Mouse (Mus musculus) left cerebral cortex, adult 2 months (tissue): Measurements from ENCODE around the gene Klhl36. TPM values are rescaled to one million over a fixed set of nuclear protein-coding genes. Genes with fewer than 3 reads are reported as not detected.
A peak's percentile ranks its signal among the peaks of the same experiment; 100 is the strongest.

Source experiments
- DNase-seq, 2 experiments: peaks; one replicate each; pipeline ENCODE4 v3.0.0; 2021 to 2022; ENCODE audit warnings: low spot score in 2 of 2, mixed read lengths in 1 of 2; ENCODE audit errors: extremely low spot score in 1 of 2
- H3K27ac ChIP-seq: fragments of 200-600 bp; 2 replicates; pipeline ENCODE4 v1.8.1; 2022
- H3K4me3 ChIP-seq: fragments of 200-600 bp; 2 replicates; pipeline ENCODE4 v1.8.1; 2022
- CTCF ChIP-seq: fragments of 200-600 bp; IDR thresholded peaks from 2 replicates; pipeline ENCODE4 v1.8.1; 2022; ENCODE audit warnings: antibody characterized with exemption, mild to moderate bottlenecking, moderate library complexity
- intact Hi-C: fragments of 180-260 bp; cut with DNase I; formaldehyde crosslinking; loops from one replicate; pipeline ENCODE4 v1.15.1; 2025
- total RNA-seq, 2 experiments: library from RNA; stranded (reverse); gene quantifications; 2 replicates each; pipeline ENCODE4 v1.2.3; 2021

The Klhl36 gene
- total RNA-seq, 2 experiments from 2014 or later = 7.2 to 8.9 TPM

- no peak for TF ChIP-seq CTCF
- no peak overlapping the region for H3K27ac ChIP-seq
- no peak for DNase-seq
- no peak overlapping the region for H3K4me3 ChIP-seq
- intact Hi-C loops = no loop called here
Observed at GRCm38 (mm10) chr8:119915298-119915697, 53.2 kb downstream of the Klhl36 start.

- Histone ChIP-seq H3K27ac (no peak overlapping the region), H3K4me3 (no peak overlapping the region)
- TF ChIP-seq CTCF = no peak
- intact Hi-C loops = no loop called here
- no peak for DNase-seq
Observed at GRCm38 (mm10) chr8:119916237-119916892, 54.3 kb downstream of the Klhl36 start.

- intact Hi-C loops = no loop called here
- DNase-seq = no peak
- no peak overlapping the region for H3K4me3 ChIP-seq
- H3K27ac ChIP-seq = no peak overlapping the region
- TF ChIP-seq CTCF = no peak
Observed at GRCm38 (mm10) chr8:119917415-119917814, 55.3 kb downstream of the Klhl36 start.

GRCm38 (mm10) chr8:119918155-119918567 is 56.1 kb downstream of the Klhl36 start:
- intact Hi-C loops = no loop called here
- Histone ChIP-seq H3K27ac (no peak overlapping the region), H3K4me3 (no peak overlapping the region)
- DNase-seq = no peak
- no peak for TF ChIP-seq CTCF

GRCm38 (mm10) chr8:119923259-119923658 is 61.2 kb downstream of the Klhl36 start:
- Histone ChIP-seq H3K27ac (no peak overlapping the region), H3K4me3 (no peak overlapping the region)
- no peak for TF ChIP-seq CTCF
- no peak for DNase-seq
- intact Hi-C loops = no loop called here

- DNase-seq = no peak
- intact Hi-C loops = loop anchor here (5.0 kb wide), 1 partner anchor 238 kb away; no protein-coding TSS in a partner anchor
- no peak for TF ChIP-seq CTCF
- Histone ChIP-seq H3K4me3 (no peak overlapping the region), H3K27ac (no peak overlapping the region)
Observed at GRCm38 (mm10) chr8:119925428-119925827, 63.4 kb downstream of the Klhl36 start.

GRCm38 (mm10) chr8:119926474-119926873 is 64.4 kb downstream of the Klhl36 start:
- DNase-seq = no peak
- intact Hi-C loops = loop anchor here (2.0 to 5.0 kb wide), 2 partner anchors 64 to 239 kb away; partner anchors contain the start of gene Klhl36
- peak; percentile 37 for TF ChIP-seq CTCF

More at GRCm38 (mm10) chr8:119926474-119926873, 64.4 kb downstream of the Klhl36 start:
- Histone ChIP-seq H3K27ac (no peak overlapping the region), H3K4me3 (no peak overlapping the region)

Other genes starting within 250 kb of the Klhl36 start
- under 1 TPM; 0.18 to 0.54 TPM for gene Adad2, start 249.5 kb upstream of the Klhl36 start, total RNA-seq
- gene Kcng4, start 226.6 kb upstream of the Klhl36 start, total RNA-seq = 1 to 10 TPM; 3.4 TPM
- 10 to 100 TPM in 1 of 2 experiments, 1 to 10 TPM in 1; 9.7 to 10.6 TPM for gene Wfdc1, start 195.9 kb upstream of the Klhl36 start, total RNA-seq
- gene Atp2c2, start 162.3 kb upstream of the Klhl36 start, total RNA-seq = 1 to 10 TPM; 1.8 to 2.3 TPM
- gene Tldc1, start 83.8 kb upstream of the Klhl36 start, total RNA-seq = 10 to 100 TPM; 13.6 to 13.7 TPM
- 10 to 100 TPM; 60.1 to 61.4 TPM for gene Cotl1, start 21.7 kb upstream of the Klhl36 start, total RNA-seq
- gene Usp10, start 48.1 kb downstream of the Klhl36 start, total RNA-seq = 10 to 100 TPM; 86.4 to 88.9 TPM
- 1 to 10 TPM; 2.4 to 2.6 TPM for gene Gm20388, start 48.6 kb downstream of the Klhl36 start, total RNA-seq
- 1 to 10 TPM; 2.3 to 3.4 TPM for gene Crispld2, start 130.2 kb downstream of the Klhl36 start, total RNA-seq
- 10 to 100 TPM; 33.5 to 38.5 TPM for gene Zdhhc7, start 239.2 kb downstream of the Klhl36 start, total RNA-seq